Mouse (Mus musculus): ENCODE measurements around the gene Lins1. TPM values are rescaled to one million over a fixed set of nuclear protein-coding genes. Genes with fewer than 3 reads are reported as not detected.

The Lins1 gene
- polyA plus RNA-seq, 1 experiment from 2014 or later: 4.5 TPM

GRCm38 (mm10) chr7:66682119-66682863 is 7.4 kb upstream of the Lins1 start:
- ATAC-seq: 0 out of 2 replicates have a peak, but pooled peaks have one; percentile 51
- Histone ChIP-seq H3K4me1 (replicated peaks; ENCODE audit: control insufficient read depth, insufficient read depth, low read length) (no peaks in the 10 kb centered on the region), H3K27me3 (replicated peaks; ENCODE audit: control insufficient read depth, insufficient read depth, low read length) (no peaks in the 10 kb centered on the region), H3K36me3 (ENCODE audit: control insufficient read depth, insufficient read depth) (peaks cover 30% of the 10 kb centered on the region), H3K27ac (ENCODE audit: low read depth, low read length) (peak overlapping the region; percentile 36; the same call in 1 of the 2 replicates), H3K9me3 (ENCODE audit: control insufficient read depth) (no peaks in the 10 kb centered on the region), H3K4me2 (replicated peaks; ENCODE audit: low read depth) (peak overlapping the region; percentile 30; the same call in 1 of the 2 replicates), H3K4me3 (ENCODE audit: low read depth, low read length) (no peak overlapping the region), H3K9ac (ENCODE audit: low read depth, low read length) (no peak overlapping the region)
- TF ChIP-seq CTCF (IDR thresholded peaks at IDR 0.05; ENCODE audit: low read depth): no peak
- WGBS: 49% methylated on average over 5 of the region's 5 CpGs

DNA sequence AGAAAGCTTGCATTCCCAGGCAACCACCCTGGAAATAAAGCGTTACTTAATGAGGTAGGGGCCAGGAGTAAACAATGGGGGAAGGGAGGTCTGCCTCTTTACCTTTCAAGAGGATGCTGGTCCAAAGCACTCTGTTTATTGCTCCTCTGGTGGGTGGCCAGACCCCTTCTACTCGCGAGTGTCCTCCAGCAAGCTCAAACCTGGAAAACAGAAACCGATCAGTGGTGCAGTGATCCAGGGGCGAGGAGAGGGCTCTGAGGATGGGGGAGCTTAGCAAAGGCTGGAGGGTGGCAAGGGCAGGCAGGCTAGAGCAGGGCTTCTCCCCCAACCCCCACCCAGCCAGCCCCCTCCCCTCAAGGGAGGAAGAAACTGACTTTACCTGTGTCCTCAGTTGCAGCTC is 968 bp upstream of the Lins1 start:
- H3K4me1 ChIP-seq (replicated peaks; ENCODE audit: control insufficient read depth, insufficient read depth, low read length): no peaks in the 10 kb centered on the region
- WGBS: 0% methylated on average over 5 of the region's 5 CpGs
- TF ChIP-seq CTCF (IDR thresholded peaks at IDR 0.05; ENCODE audit: low read depth): no peak
- H3K27ac ChIP-seq (ENCODE audit: low read depth, low read length): peak overlapping the region; percentile 54; the same call in 1 of the 2 replicates
- no peaks in the 10 kb centered on the region for H3K36me3 ChIP-seq (ENCODE audit: control insufficient read depth, insufficient read depth)
- peak overlapping the region; percentile 87 for H3K4me3 ChIP-seq (ENCODE audit: low read depth, low read length)
- H3K9me3 ChIP-seq (ENCODE audit: control insufficient read depth): no peaks in the 10 kb centered on the region
- peak overlapping the region; percentile 89 for H3K4me2 ChIP-seq (replicated peaks; ENCODE audit: low read depth)
- ATAC-seq: no peak
- H3K27me3 ChIP-seq (replicated peaks; ENCODE audit: control insufficient read depth, insufficient read depth, low read length): no peaks in the 10 kb centered on the region
- H3K9ac ChIP-seq (ENCODE audit: low read depth, low read length): peak overlapping the region; percentile 79

DNA sequence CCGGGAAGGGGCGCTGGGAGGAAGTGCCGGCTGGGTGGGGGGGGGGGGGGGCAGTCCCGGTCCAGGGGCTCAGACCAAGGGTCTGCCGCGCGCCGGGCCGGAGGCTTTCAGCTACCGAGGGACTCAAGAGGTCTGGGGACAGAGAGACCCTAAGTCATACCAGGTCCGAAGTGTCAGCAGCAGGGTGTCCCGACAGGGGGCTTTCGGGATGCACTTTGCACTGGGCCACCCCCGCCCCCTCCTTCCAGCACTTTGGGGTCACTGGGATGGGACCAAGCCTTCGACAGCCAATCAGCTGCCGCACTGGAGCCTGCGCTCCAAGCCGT is 432 bp upstream of the Lins1 start, which contains the start of gene Asb7:
Gene Asb7, minus strand, starts transcription at position 303 of the 326 bp plus-strand sequence.
- Histone ChIP-seq H3K9me3 (ENCODE audit: control insufficient read depth) (no peaks in the 10 kb centered on the region), H3K4me2 (replicated peaks; ENCODE audit: low read depth) (peak within 1 kb of the TSS; percentile 89), H3K4me1 (replicated peaks; ENCODE audit: control insufficient read depth, insufficient read depth, low read length) (no peaks in the 10 kb centered on the region), H3K36me3 (ENCODE audit: control insufficient read depth, insufficient read depth) (no peaks in the 10 kb centered on the region), H3K4me3 (ENCODE audit: low read depth, low read length) (peak within 1 kb of the TSS; percentile 87), H3K27me3 (replicated peaks; ENCODE audit: control insufficient read depth, insufficient read depth, low read length) (no peaks in the 10 kb centered on the region), H3K27ac (ENCODE audit: low read depth, low read length) (peak within 1 kb of the TSS; percentile 65), H3K9ac (ENCODE audit: low read depth, low read length) (peak within 1 kb of the TSS; percentile 79)
- ATAC-seq: no peak
- 0 out of 2 replicates have a peak, but pooled peaks have one; percentile 2 for TF ChIP-seq CTCF (IDR thresholded peaks at IDR 0.05; ENCODE audit: low read depth)
- 0% methylated on average over 17 of the region's 18 CpGs for WGBS

- Histone ChIP-seq H3K9ac (ENCODE audit: low read depth, low read length) (no peak overlapping the region), H3K27ac (ENCODE audit: low read depth, low read length) (no peak overlapping the region), H3K4me2 (replicated peaks; ENCODE audit: low read depth) (no peak overlapping the region), H3K4me3 (ENCODE audit: low read depth, low read length) (no peak overlapping the region), H3K27me3 (replicated peaks; ENCODE audit: control insufficient read depth, insufficient read depth, low read length) (no peaks in the 10 kb centered on the region), H3K4me1 (replicated peaks; ENCODE audit: control insufficient read depth, insufficient read depth, low read length) (no peaks in the 10 kb centered on the region), H3K9me3 (ENCODE audit: control insufficient read depth) (no peaks in the 10 kb centered on the region), H3K36me3 (ENCODE audit: control insufficient read depth, insufficient read depth) (no peaks in the 10 kb centered on the region)
- ATAC-seq: no peak
- WGBS: 36% methylated on average over 7 of the region's 7 CpGs
- TF ChIP-seq CTCF (IDR thresholded peaks at IDR 0.05; ENCODE audit: low read depth): no peak
Measured at GRCm38 (mm10) chr7:66694467-66694866, 4.8 kb downstream of the Lins1 start.

DNA sequence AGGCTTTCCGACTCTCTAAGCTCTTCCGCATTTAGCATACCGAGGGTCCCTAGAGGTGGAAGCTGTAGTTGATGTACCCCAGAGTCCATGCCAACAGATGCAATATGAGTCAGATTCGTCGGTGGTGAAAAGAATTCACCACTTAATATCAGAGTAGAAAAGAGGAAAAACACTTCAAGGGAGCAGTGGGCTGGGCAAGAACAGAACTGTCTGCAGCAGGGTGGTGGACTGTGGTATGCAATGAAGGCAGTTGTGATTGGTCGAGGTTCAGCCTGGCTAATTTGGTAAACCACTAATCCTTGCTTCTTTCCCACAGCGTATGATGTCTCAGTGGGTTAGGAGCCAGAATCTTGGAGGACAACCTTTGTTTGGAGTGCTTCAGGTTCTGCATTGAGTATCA is 13.0 kb downstream of the Lins1 start:
- no peak overlapping the region for H3K9ac ChIP-seq (ENCODE audit: low read depth, low read length)
- H3K4me2 ChIP-seq (replicated peaks; ENCODE audit: low read depth): no peak overlapping the region
- no peaks in the 10 kb centered on the region for H3K9me3 ChIP-seq (ENCODE audit: control insufficient read depth)
- ATAC-seq: no peak
- no peaks in the 10 kb centered on the region for H3K27me3 ChIP-seq (replicated peaks; ENCODE audit: control insufficient read depth, insufficient read depth, low read length)
- no peaks in the 10 kb centered on the region; the same call in 1 of the 2 replicates for H3K36me3 ChIP-seq (ENCODE audit: control insufficient read depth, insufficient read depth)
- no peak for TF ChIP-seq CTCF (IDR thresholded peaks at IDR 0.05; ENCODE audit: low read depth)
- 90% methylated on average over 7 of the region's 7 CpGs for WGBS
- H3K4me1 ChIP-seq (replicated peaks; ENCODE audit: control insufficient read depth, insufficient read depth, low read length): no peaks in the 10 kb centered on the region
- no peak overlapping the region for H3K4me3 ChIP-seq (ENCODE audit: low read depth, low read length)
- no peak overlapping the region for H3K27ac ChIP-seq (ENCODE audit: low read depth, low read length)

- 90% methylated on average over 3 of the region's 3 CpGs for WGBS
- no peak for TF ChIP-seq CTCF (IDR thresholded peaks at IDR 0.05; ENCODE audit: low read depth)
- no peak for ATAC-seq
Measured at GRCm38 (mm10) chr7:66704631-66705030, 14.9 kb downstream of the Lins1 start.

More at GRCm38 (mm10) chr7:66704631-66705030, 14.9 kb downstream of the Lins1 start:
- Histone ChIP-seq H3K36me3 (ENCODE audit: control insufficient read depth, insufficient read depth) (peaks cover 9% of the 10 kb centered on the region), H3K9ac (ENCODE audit: low read depth, low read length) (no peak overlapping the region), H3K4me2 (replicated peaks; ENCODE audit: low read depth) (no peak overlapping the region), H3K4me1 (replicated peaks; ENCODE audit: control insufficient read depth, insufficient read depth, low read length) (no peaks in the 10 kb centered on the region), H3K27ac (ENCODE audit: low read depth, low read length) (no peak overlapping the region), H3K9me3 (ENCODE audit: control insufficient read depth) (no peaks in the 10 kb centered on the region), H3K27me3 (replicated peaks; ENCODE audit: control insufficient read depth, insufficient read depth, low read length) (no peaks in the 10 kb centered on the region), H3K4me3 (ENCODE audit: low read depth, low read length) (no peak overlapping the region)
